Mouse (Mus musculus): Measurements from ENCODE around the gene Commd7. TPM values are rescaled to one million over a fixed set of nuclear protein-coding genes. Genes with fewer than 3 reads are reported as not detected.

The Commd7 gene
- polyA plus RNA-seq, 2 experiments: 34.4 to 70.4 TPM

DNA sequence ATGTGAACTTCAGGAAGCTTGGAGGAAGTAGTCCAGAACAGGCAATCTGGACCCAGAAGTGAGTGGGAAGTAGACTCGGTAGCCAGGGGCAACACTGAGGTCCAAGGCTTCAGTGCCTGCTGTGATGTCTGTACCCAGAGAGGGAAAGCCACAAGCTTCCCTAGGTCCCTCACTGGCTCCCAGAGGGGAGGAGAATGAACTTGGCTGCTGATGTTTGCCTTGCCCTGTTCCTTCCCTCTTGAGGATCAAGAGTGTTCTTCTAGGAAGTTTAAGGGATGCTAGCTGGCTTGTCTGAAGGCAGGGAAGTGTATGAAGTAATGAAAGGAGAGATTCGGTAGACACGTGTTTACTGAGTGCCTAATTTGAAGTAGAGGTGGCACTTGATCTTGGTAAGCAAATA is 9.9 kb upstream of the Commd7 start:
- Histone ChIP-seq H3K36me3 (ENCODE audit: control insufficient read depth, insufficient read depth, low read length) (no peaks in the 10 kb centered on the region), H3K4me2 (replicated peaks; ENCODE audit: low read depth, low read length, severe bottlenecking) (no peak overlapping the region), H3K27me3 (ENCODE audit: control insufficient read depth, insufficient read depth, low read length) (no peaks in the 10 kb centered on the region), H3K9me3 (ENCODE audit: control insufficient read depth, low read length) (no peaks in the 10 kb centered on the region), H3K4me1 (ENCODE audit: control insufficient read depth, insufficient read depth, low read length) (no peaks in the 10 kb centered on the region), H3K4me3 (replicated peaks; ENCODE audit: low read length) (no peak overlapping the region), H3K9ac (ENCODE audit: low read depth, low read length, severe bottlenecking) (no peak overlapping the region), H3K27ac (replicated peaks; ENCODE audit: low read depth, low read length) (no peak overlapping the region)
- WGBS: 26% methylated on average over 3 of the region's 3 CpGs
- DNase-seq (ENCODE audit: low spot score): no peak
- TF ChIP-seq POLR2A (IDR thresholded peaks at IDR 0.05; ENCODE audit: borderline replicate concordance, extremely low read depth, insufficient read depth, insufficient read length): no peak
- no peak for ATAC-seq (ENCODE audit: low FRiP score, low read depth)

- no peak for TF ChIP-seq POLR2A (IDR thresholded peaks at IDR 0.05; ENCODE audit: borderline replicate concordance, extremely low read depth, insufficient read depth, insufficient read length)
- Histone ChIP-seq H3K27me3 (ENCODE audit: control insufficient read depth, insufficient read depth, low read length) (no peaks in the 10 kb centered on the region), H3K36me3 (ENCODE audit: control insufficient read depth, insufficient read depth, low read length) (no peaks in the 10 kb centered on the region), H3K4me1 (ENCODE audit: control insufficient read depth, insufficient read depth, low read length) (no peaks in the 10 kb centered on the region), H3K9ac (ENCODE audit: low read depth, low read length, severe bottlenecking) (no peak overlapping the region), H3K27ac (replicated peaks; ENCODE audit: low read depth, low read length) (no peak overlapping the region), H3K4me2 (replicated peaks; ENCODE audit: low read depth, low read length, severe bottlenecking) (no peak overlapping the region), H3K4me3 (replicated peaks; ENCODE audit: low read length) (no peak overlapping the region), H3K9me3 (ENCODE audit: control insufficient read depth, low read length) (no peaks in the 10 kb centered on the region)
- DNase-seq (ENCODE audit: low spot score) (no peak), ATAC-seq (ENCODE audit: low FRiP score, low read depth) (no peak)
- WGBS: 36% methylated on average over 15 of the region's 15 CpGs
Measured at GRCm38 (mm10) chr2:153638977-153639680, 6.5 kb upstream of the Commd7 start.

GRCm38 (mm10) chr2:153633259-153633658 is 678 bp upstream of the Commd7 start:
- DNase-seq (ENCODE audit: low spot score) (no peak), ATAC-seq (ENCODE audit: low FRiP score, low read depth) (no peak)
- H3K4me3 ChIP-seq (replicated peaks; ENCODE audit: low read length): no peak overlapping the region
- peaks cover 9% of the 10 kb centered on the region for H3K36me3 ChIP-seq (ENCODE audit: control insufficient read depth, insufficient read depth, low read length)
- no peak for TF ChIP-seq POLR2A (IDR thresholded peaks at IDR 0.05; ENCODE audit: borderline replicate concordance, extremely low read depth, insufficient read depth, insufficient read length)
- 75% methylated on average over 5 of the region's 5 CpGs for WGBS
- no peak overlapping the region for H3K27ac ChIP-seq (replicated peaks; ENCODE audit: low read depth, low read length)
- H3K9me3 ChIP-seq (ENCODE audit: control insufficient read depth, low read length): no peaks in the 10 kb centered on the region
- H3K4me1 ChIP-seq (ENCODE audit: control insufficient read depth, insufficient read depth, low read length): peaks cover 7% of the 10 kb centered on the region
- no peak overlapping the region for H3K4me2 ChIP-seq (replicated peaks; ENCODE audit: low read depth, low read length, severe bottlenecking)
- H3K9ac ChIP-seq (ENCODE audit: low read depth, low read length, severe bottlenecking): peak overlapping the region; percentile 90; the same call in 1 of the 2 replicates
- H3K27me3 ChIP-seq (ENCODE audit: control insufficient read depth, insufficient read depth, low read length): no peaks in the 10 kb centered on the region

- Histone ChIP-seq H3K36me3 (ENCODE audit: control insufficient read depth, insufficient read depth, low read length) (peaks cover 14% of the 10 kb centered on the region), H3K9ac (ENCODE audit: low read depth, low read length, severe bottlenecking) (peak overlapping the region; percentile 90), H3K4me3 (replicated peaks; ENCODE audit: low read length) (peak overlapping the region; percentile 83), H3K4me1 (ENCODE audit: control insufficient read depth, insufficient read depth, low read length) (peaks cover 7% of the 10 kb centered on the region), H3K27me3 (ENCODE audit: control insufficient read depth, insufficient read depth, low read length) (no peaks in the 10 kb centered on the region), H3K27ac (replicated peaks; ENCODE audit: low read depth, low read length) (no peak overlapping the region; the same call in 1 of the 2 replicates), H3K9me3 (ENCODE audit: control insufficient read depth, low read length) (no peaks in the 10 kb centered on the region), H3K4me2 (replicated peaks; ENCODE audit: low read depth, low read length, severe bottlenecking) (peak overlapping the region; percentile 64)
- ATAC-seq (ENCODE audit: low FRiP score, low read depth) (no peak), DNase-seq (ENCODE audit: low spot score) (no peak)
- TF ChIP-seq POLR2A (IDR thresholded peaks at IDR 0.05; ENCODE audit: borderline replicate concordance, extremely low read depth, insufficient read depth, insufficient read length): no peak
- 17% methylated on average over 2 of the region's 2 CpGs for WGBS
Measured at GRCm38 (mm10) chr2:153632871-153633226, 268 bp upstream of the Commd7 start.

DNA sequence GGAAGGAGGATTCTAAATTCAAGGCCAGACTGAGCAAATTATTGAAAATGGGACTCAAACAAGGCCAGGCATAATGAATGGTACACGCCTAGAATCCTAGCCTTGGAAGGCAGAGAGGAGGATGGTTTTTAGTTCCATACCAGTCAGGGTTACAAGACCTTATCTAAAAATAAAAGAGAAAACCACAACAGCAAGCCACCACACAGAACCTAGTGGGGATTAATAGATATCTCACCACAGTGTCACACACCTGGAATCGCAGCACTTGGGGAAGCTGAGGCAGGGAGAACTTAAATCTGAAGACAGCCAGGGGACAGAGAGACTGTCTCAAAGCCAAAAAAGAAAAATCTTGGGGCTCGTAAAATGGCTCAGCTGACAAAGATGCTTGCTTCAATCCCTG is 1.6 kb downstream of the Commd7 start:
- no peak for DNase-seq (ENCODE audit: low spot score)
- 88% methylated on average over 3 of the region's 3 CpGs for WGBS
- H3K27me3 ChIP-seq (ENCODE audit: control insufficient read depth, insufficient read depth, low read length): no peaks in the 10 kb centered on the region
- H3K4me1 ChIP-seq (ENCODE audit: control insufficient read depth, insufficient read depth, low read length): peaks cover 7% of the 10 kb centered on the region
- H3K9me3 ChIP-seq (ENCODE audit: control insufficient read depth, low read length): no peaks in the 10 kb centered on the region
- no peak overlapping the region for H3K9ac ChIP-seq (ENCODE audit: low read depth, low read length, severe bottlenecking)
- no peak overlapping the region for H3K27ac ChIP-seq (replicated peaks; ENCODE audit: low read depth, low read length)
- H3K4me2 ChIP-seq (replicated peaks; ENCODE audit: low read depth, low read length, severe bottlenecking): no peak overlapping the region
- no peak overlapping the region for H3K4me3 ChIP-seq (replicated peaks; ENCODE audit: low read length)
- no peak for ATAC-seq (ENCODE audit: low FRiP score, low read depth)
- H3K36me3 ChIP-seq (ENCODE audit: control insufficient read depth, insufficient read depth, low read length): peaks cover 30% of the 10 kb centered on the region
- TF ChIP-seq POLR2A (IDR thresholded peaks at IDR 0.05; ENCODE audit: borderline replicate concordance, extremely low read depth, insufficient read depth, insufficient read length): no peak
